Mouse (Mus musculus) hindbrain, embryonic 10.5 days (tissue): ENCODE data around the gene Cacnb3. TPM values are rescaled to one million over a fixed set of nuclear protein-coding genes. Genes with fewer than 3 reads are reported as not detected.
"Not testable (repeated sequence)": the region's sequence is repeated elsewhere in the genome, so short reads cannot be mapped to it uniquely, and the experiment has no call there.

Experiments
- DNase-seq: peaks from one replicate; pipeline ENCODE4 v3.0.0-alpha.2; 2017; ENCODE audit warnings: low spot score
- H3K27ac ChIP-seq: fragments of 300-500 bp; sonication (generic); 2 replicates; pipeline ENCODE4 v1.5.1; 2016; ENCODE audit warnings: mild to moderate bottlenecking, moderate library complexity
- H3K27me3 ChIP-seq: fragments of 300-500 bp; sonication (generic); 2 replicates; pipeline ENCODE4 v1.6.1; 2016; ENCODE audit warnings: mild to moderate bottlenecking; ENCODE audit not compliant: poor library complexity, insufficient read depth, severe bottlenecking
- H3K36me3 ChIP-seq: fragments of 300-500 bp; sonication (generic); 2 replicates; pipeline ENCODE4 v1.6.1; 2016; ENCODE audit warnings: mild to moderate bottlenecking, moderate library complexity
- H3K4me1 ChIP-seq: fragments of 300-500 bp; sonication (generic); replicated peaks from 2 replicates; pipeline ENCODE4 v1.6.1; 2016; ENCODE audit warnings: mild to moderate bottlenecking
- H3K4me3 ChIP-seq: fragments of 300-500 bp; sonication (generic); 2 replicates; pipeline ENCODE4 v1.5.1; 2016; ENCODE audit warnings: mild to moderate bottlenecking, moderate library complexity
- H3K9me3 ChIP-seq: fragments of 300-500 bp; sonication (generic); 2 replicates; pipeline ENCODE4 v1.6.1; 2016; ENCODE audit warnings: mild to moderate bottlenecking, moderate library complexity
- WGBS: fragments of 180-500 bp; shearing (Covaris S2); methylation state at CpG from one replicate; pipeline ENCODE4 v1.1.7; 2016; 5-methylcytosine and 5-hydroxymethylcytosine counted together
- polyA plus RNA-seq: library from polyadenylated mRNA; unstranded; fragments of >200 nt; fragmentation: Nextera tagmentation; extraction: Ambion mirVana; gene quantifications from 2 replicates; pipeline ENCODE4 v1.2.1, GENCODE M21; 2016

Cacnb3 gene
- polyA plus RNA-seq, result 38.8 and 58.6 TPM in 2 replicates

DNA sequence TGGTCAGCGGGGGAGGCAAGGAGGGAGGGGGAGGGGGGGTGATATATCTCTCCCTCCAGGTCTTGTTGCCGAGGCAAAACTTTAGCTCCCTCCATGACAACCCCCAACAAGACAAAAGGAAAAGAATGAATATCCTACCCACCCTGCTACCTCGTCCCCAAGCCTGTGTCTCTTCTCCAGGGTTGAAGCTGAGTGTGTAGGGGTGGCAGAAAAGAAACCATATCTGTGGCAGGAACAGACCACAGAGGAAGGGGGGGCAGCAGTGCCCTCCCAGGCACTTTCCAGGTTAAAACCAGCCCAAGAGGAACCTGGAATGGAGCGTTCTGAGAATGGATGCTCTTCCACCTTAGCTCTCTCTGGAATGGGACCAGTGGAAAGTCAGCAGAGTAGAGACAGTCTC is at the start of gene Cacnb3:
TSS of gene Cacnb3 (plus strand) at position 301 of the 400 bp plus-strand sequence.
- H3K27ac ChIP-seq, result peak within 1 kb of the TSS; percentile 98
- H3K4me3 ChIP-seq, result peak within 1 kb of the TSS; percentile 87
- no peaks in the 10 kb centered on the region for H3K36me3 ChIP-seq
- no peak for DNase-seq
- H3K9me3 ChIP-seq, result no peaks in the 10 kb centered on the region
- H3K27me3 ChIP-seq, result peaks cover 79% of the 10 kb centered on the region
- WGBS, result 32% methylated on average over 4 of the region's 4 CpGs
- H3K4me1 ChIP-seq, result peaks cover 84% of the 10 kb centered on the region

DNA sequence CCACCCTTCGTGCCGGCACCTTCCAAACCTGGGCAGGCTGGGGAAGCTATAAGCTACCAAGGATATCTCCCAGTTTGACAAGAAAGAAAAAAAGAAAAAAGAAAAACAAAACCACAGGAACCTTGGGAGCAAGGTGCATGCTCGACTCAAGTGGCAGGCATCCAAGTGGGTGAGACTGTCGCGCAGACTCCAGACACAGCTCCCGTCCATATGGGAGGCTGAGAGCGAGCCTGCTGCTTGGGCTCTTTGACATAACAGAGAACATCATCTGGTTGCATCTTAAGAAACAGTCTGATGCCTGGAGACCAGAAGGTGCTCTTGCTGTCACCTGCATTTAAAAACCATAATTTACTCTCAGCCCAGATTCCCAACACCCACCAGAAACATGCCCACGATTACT is 48.2 kb upstream of the Cacnb3 start:
- Histone ChIP-seq H3K4me3 (no peak overlapping the region), H3K27me3 (no peaks in the 10 kb centered on the region), H3K9me3 (no peaks in the 10 kb centered on the region), H3K4me1 (peaks cover 15% of the 10 kb centered on the region; the same call in 1 of the 2 replicates), H3K27ac (no peak overlapping the region), H3K36me3 (no peaks in the 10 kb centered on the region)
- no peak for DNase-seq
- WGBS, result 89% methylated on average over 8 of the region's 8 CpGs

DNA sequence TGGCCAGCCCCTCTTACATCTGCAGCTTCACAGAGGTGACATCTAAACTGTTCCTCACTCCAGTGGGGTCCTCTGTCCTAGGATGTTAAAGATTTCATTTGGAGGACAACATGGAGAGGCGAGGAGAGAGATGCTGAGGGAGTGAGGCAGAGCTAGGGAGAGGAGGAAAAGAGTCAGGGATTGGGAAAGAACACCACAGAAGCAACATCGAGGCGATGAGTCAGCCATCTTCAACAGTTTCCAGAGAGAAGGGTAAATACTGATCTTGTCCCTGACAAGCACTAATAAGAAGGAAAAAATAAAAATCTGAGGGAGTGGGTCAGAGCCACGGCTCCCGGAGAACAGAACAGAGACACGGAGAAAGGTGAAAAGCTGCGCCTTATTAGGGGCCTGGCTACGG is 47.6 kb upstream of the Cacnb3 start:
- H3K9me3 ChIP-seq, result no peaks in the 10 kb centered on the region
- H3K27ac ChIP-seq, result no peak overlapping the region
- no peak overlapping the region for H3K4me3 ChIP-seq
- H3K36me3 ChIP-seq, result no peaks in the 10 kb centered on the region
- DNase-seq, result no peak
- H3K27me3 ChIP-seq, result no peaks in the 10 kb centered on the region
- peaks cover 15% of the 10 kb centered on the region; the same call in 1 of the 2 replicates for H3K4me1 ChIP-seq
- WGBS, result 77% methylated on average over 8 of the region's 8 CpGs

DNA sequence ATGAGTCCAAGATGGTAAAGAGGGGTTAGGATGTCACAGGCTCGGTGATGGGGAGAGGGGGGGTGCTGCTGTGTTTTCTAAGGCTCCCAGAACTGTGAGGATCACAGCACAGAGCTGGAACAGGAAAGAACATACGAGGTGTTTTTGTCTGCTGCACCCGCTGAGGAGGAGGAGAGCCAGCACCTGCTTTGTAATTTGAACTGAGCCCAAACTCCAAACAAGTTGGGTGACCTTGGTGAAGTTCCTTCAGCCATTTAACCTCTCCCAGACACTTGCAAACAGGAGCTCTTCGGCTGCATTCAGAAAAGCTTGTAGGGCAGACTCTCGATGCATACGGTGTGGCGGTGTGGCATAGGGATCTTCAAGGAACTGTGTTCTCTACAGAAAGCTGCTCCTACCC is 45.2 kb upstream of the Cacnb3 start:
- peaks cover 19% of the 10 kb centered on the region; the same call in 1 of the 2 replicates for H3K4me1 ChIP-seq
- H3K27ac ChIP-seq, result no peak overlapping the region
- no peaks in the 10 kb centered on the region for H3K9me3 ChIP-seq
- DNase-seq, result no peak
- peaks cover 22% of the 10 kb centered on the region for H3K36me3 ChIP-seq
- no peak overlapping the region for H3K4me3 ChIP-seq
- WGBS, result 43% methylated on average over 7 of the region's 7 CpGs
- no peaks in the 10 kb centered on the region for H3K27me3 ChIP-seq

DNA sequence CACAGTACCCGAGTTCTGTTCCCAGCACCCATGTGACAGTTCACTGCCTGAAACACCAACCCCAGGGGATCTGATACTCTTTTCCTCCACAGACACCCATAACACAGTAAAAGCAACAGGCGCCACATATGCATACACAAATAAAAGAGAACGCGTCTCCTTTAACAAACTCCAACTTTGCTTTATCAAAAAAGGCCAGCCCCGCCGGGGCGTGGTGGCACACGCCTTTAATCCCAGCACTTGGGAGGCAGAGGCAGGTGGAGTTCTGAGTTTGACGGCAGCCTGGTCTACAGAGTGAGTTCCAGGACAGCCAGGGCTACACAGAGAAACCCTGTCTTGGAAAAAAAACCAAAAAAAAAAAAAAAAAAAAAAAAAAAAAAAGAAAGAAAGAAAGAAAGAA is 44.5 kb upstream of the Cacnb3 start:
- peaks cover 19% of the 10 kb centered on the region; the same call in 1 of the 2 replicates for H3K4me1 ChIP-seq
- not testable (repeated sequence) for H3K27me3 ChIP-seq, DNase-seq, H3K27ac ChIP-seq, H3K9me3 ChIP-seq, H3K4me3 ChIP-seq
- WGBS, result 81% methylated on average over 9 of the region's 9 CpGs
- peaks cover 29% of the 10 kb centered on the region for H3K36me3 ChIP-seq

DNA sequence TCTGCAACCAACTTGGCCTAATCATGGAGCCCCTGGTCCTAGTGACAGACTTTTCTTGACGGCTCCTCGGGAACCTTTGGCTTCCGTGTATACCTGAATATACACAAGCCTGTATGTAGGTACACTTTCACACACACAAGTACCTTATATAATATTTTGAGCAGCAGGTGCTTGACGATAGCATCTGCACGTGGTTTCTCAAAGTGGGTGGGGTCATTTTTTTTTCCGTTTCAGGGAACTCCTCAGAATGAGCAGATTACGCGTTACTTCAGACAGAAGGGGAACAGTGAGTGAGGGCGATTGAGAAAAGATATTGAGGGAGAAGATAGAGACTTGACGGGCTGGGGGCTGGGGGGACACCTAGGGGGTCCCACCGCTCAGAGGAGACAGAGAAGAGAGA is 42.9 kb upstream of the Cacnb3 start:
- Histone ChIP-seq H3K4me1 (peaks cover 19% of the 10 kb centered on the region; the same call in 1 of the 2 replicates), H3K27ac (no peak overlapping the region), H3K4me3 (no peak overlapping the region), H3K9me3 (no peaks in the 10 kb centered on the region), H3K36me3 (peaks cover 45% of the 10 kb centered on the region), H3K27me3 (no peaks in the 10 kb centered on the region)
- 91% methylated on average over 11 of the region's 11 CpGs for WGBS
- DNase-seq, result no peak

DNA sequence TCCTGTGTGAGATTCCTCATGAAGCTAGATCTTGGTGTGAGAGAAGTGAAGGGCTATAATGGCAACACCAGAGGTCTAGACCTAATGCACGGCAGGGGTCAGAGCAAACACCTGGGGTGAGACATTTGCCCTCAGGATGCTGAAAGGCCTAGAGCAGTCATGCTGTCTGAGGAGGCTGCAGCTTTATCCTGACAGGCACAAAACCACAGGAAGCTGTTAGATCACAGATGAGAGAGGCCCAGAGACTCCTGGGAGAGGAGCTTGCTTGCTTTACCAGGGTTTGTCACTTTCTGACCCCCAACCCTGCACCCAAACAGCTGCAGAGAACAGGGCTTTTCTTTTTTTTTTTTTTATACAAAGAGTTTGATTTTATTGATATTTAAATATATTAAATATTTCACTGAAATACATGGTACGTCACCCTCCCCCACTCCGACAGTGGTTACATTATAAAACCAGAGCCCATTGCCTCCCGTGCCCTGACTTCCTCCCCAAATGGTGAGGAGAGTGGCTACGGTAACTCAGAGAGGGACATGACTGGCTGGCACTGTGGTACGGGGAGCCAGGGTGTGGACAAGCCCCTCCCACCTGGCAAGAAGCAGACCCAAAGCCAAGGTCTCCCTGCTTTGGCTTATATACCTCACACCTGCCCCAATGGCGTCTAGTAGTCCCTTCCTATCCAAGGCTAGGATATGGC is 40.9 kb upstream of the Cacnb3 start:
- Histone ChIP-seq H3K27me3 (no peaks in the 10 kb centered on the region), H3K36me3 (peaks cover 65% of the 10 kb centered on the region), H3K4me3 (no peak overlapping the region), H3K27ac (no peak overlapping the region), H3K9me3 (no peaks in the 10 kb centered on the region), H3K4me1 (peaks cover 15% of the 10 kb centered on the region; the same call in 1 of the 2 replicates)
- no peak for DNase-seq
- 71% methylated on average over 7 of the region's 7 CpGs for whole genome bisulfite sequencing

DNA sequence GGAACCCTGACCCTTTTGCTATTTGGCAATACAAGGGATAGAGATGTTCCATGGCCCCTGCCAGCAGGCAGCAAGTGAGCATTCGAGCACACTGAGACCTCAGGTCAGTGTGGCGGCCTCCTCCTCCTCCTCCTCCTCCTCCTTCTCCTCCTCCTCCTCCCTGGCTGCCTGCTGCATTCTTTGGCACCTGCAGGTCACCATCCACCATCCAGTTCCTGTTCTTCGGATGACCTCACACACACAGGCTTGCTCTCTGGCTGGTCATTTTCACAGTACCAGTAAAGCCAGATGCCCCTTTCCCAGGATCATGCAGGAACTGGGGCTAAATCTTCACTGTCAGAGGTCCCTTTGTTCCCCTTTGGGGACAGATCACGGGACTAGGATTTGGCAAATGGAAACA is 39.2 kb upstream of the Cacnb3 start:
- H3K27me3 ChIP-seq, result no peaks in the 10 kb centered on the region
- 64% methylated on average over 4 of the region's 4 CpGs for WGBS
- no peaks in the 10 kb centered on the region for H3K9me3 ChIP-seq
- no peak overlapping the region for H3K4me3 ChIP-seq
- peaks cover 81% of the 10 kb centered on the region for H3K36me3 ChIP-seq
- H3K4me1 ChIP-seq, result 0 out of 2 replicates have a peak, but pooled peaks cover 3% of the 10 kb centered on the region
- no peak overlapping the region for H3K27ac ChIP-seq
- no peak for DNase-seq

DNA sequence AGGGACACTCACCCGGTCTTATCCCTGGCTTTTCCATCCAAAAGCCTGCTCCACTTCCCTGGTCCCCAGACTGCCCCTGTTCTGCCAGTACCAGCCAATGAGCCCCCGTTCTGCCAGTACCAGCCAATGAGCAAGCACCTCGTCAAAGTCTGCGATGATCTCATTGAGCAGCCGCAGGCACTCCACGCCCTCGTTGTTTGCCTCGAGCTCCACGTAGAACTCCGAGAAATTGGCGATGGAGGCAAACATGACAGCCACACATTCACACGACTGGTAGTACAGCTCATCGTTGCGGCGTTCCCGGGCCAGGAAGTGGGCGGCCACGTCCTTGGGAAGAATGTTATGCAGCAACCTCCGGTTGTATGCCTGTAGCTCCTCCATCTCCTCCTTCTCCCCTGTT is 36.4 kb upstream of the Cacnb3 start:
- WGBS, result 79% methylated on average over 19 of the region's 19 CpGs
- H3K36me3 ChIP-seq, result peaks cover 99% of the 10 kb centered on the region
- H3K27me3 ChIP-seq, result no peaks in the 10 kb centered on the region

DNA sequence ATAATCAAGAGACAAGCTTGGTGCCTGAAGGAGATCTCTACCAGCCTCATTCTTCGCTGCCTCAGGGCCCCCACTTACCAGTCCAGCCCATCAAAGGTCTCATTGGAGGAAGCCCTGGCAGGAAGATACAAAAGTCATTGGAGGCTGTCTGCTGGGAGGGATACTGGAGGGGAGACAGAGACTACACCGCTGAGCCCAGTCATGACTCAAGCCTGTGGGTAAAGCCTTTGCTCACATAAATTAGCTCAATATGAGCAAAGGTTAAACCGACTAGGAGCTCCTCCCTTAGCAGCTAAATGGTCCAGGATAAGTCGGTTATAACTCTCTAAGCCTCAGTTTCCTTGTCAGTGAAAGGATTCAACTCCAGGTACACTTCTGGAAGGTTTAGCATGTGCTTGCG is 35.6 kb upstream of the Cacnb3 start:
- no peaks in the 10 kb centered on the region for H3K27me3 ChIP-seq
- no peak overlapping the region for H3K4me3 ChIP-seq
- 0 out of 2 replicates have a peak, but pooled peaks cover 2% of the 10 kb centered on the region for H3K4me1 ChIP-seq
- H3K9me3 ChIP-seq, result no peaks in the 10 kb centered on the region
- WGBS, result 91% methylated on average over 5 of the region's 5 CpGs
- no peak overlapping the region for H3K27ac ChIP-seq
- no peak for DNase-seq
- peaks cover 100% of the 10 kb centered on the region for H3K36me3 ChIP-seq

More for the DNA sequence above, 36.4 kb upstream of the Cacnb3 start:
- H3K9me3 ChIP-seq, result no peaks in the 10 kb centered on the region
- no peak overlapping the region for H3K4me3 ChIP-seq
- no peak overlapping the region for H3K27ac ChIP-seq
- DNase-seq, result no peak
- 0 out of 2 replicates have a peak, but pooled peaks cover 3% of the 10 kb centered on the region for H3K4me1 ChIP-seq

DNA sequence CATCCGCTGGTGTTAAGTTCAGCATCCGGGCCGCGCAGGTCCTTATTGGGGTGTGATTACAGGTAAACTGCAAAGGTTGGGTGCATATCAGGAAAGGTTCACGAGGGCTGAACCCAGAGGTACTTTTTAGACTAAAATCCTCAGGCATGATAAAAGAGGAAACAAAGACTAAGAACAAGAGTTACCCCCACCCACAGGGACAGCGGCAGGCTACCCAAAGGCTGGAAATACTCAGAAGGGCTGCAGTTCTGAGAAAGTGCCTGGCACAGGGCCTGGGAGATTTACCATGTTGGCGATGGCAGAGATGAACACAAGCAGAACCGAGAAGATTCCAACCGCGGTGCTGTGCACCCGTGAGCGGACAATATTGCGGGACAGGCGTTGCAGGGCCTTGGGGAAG is 34.0 kb upstream of the Cacnb3 start:
- no peaks in the 10 kb centered on the region for H3K9me3 ChIP-seq
- H3K27ac ChIP-seq, result no peak overlapping the region
- 0 out of 2 replicates have a peak, but pooled peaks cover 2% of the 10 kb centered on the region for H3K4me1 ChIP-seq
- WGBS, result 92% methylated on average over 14 of the region's 14 CpGs
- peaks cover 100% of the 10 kb centered on the region for H3K36me3 ChIP-seq
- no peaks in the 10 kb centered on the region for H3K27me3 ChIP-seq
- H3K4me3 ChIP-seq, result no peak overlapping the region
- no peak for DNase-seq

DNA sequence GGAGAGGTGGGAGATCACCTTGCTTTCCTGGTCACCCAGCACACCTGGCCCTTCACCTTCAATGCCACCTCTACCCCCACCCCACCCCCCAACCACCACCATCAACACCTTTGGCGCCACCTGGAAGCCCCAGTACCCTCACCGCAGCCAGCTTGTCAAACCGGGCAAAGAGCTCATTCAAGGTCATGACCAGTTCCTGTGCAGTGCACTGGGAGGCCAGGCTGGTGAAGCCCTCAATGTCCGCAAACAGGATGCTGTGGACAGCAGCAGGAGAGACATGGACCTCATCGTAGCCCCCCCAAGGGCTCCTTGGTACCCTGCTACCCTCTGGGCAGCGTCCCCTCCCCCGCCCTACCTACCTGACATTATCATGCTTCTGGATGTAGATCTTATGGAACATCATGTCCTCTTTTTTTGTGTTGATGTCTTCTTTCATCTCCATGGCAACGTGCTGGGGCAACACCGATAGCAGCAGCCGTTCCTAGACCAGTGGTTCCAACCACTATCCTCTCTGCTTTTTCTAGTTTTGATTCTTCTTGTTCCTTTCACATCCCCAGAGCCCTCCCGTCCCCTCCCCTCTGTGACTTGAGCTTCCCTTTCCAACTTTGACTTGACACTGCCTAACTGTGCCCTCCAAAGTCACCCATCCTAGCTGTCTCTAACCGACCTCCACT is 30.5 kb upstream of the Cacnb3 start:
- H3K36me3 ChIP-seq, result peaks cover 100% of the 10 kb centered on the region

DNA sequence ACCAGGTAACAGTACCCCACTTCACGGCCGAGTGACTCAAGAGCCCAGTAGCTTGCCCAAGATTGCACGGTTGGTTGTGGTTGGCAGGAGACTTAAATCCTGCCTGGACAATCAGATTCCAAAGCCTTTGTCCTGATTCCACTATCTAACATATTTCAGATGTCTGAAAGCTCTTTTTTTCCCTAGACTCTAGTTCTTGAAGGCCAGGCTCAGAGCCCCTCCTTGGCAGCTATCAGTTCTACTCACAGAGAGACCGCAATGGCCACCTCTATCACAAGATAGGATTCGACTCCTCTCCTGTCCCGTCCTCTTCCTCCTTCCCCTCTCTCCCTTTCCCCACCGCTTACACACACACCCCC is 28.8 kb upstream of the Cacnb3 start:
- peaks cover 96% of the 10 kb centered on the region for H3K36me3 ChIP-seq
- H3K27me3 ChIP-seq, result no peaks in the 10 kb centered on the region
- DNase-seq, result no peak
- H3K27ac ChIP-seq, result 0 out of 2 replicates have a peak overlapping the region, but pooled peaks have one; percentile 13
- H3K4me1 ChIP-seq, result peaks cover 30% of the 10 kb centered on the region
- WGBS, result 76% methylated on average over 7 of the region's 7 CpGs
- peak overlapping the region; percentile 16; the same call in 1 of the 2 replicates for H3K4me3 ChIP-seq
- no peaks in the 10 kb centered on the region for H3K9me3 ChIP-seq

More for the DNA sequence above, 30.5 kb upstream of the Cacnb3 start:
- no peak overlapping the region for H3K27ac ChIP-seq
- H3K4me3 ChIP-seq, result no peak overlapping the region
- no peaks in the 10 kb centered on the region for H3K27me3 ChIP-seq
- DNase-seq, result no peak
- no peaks in the 10 kb centered on the region for H3K9me3 ChIP-seq
- 81% methylated on average over 12 of the region's 12 CpGs for WGBS
- H3K4me1 ChIP-seq, result peaks cover 25% of the 10 kb centered on the region
